Mouse (Mus musculus): Measurements from ENCODE around the gene Med20. TPM values are rescaled to one million over a fixed set of nuclear protein-coding genes. Genes with fewer than 3 reads are reported as not detected.
A peak's percentile ranks its signal among the peaks of the same experiment; 100 is the strongest.

The Med20 gene
- polyA plus RNA-seq, 1 experiment from 2014 or later = 48.0 TPM

DNA sequence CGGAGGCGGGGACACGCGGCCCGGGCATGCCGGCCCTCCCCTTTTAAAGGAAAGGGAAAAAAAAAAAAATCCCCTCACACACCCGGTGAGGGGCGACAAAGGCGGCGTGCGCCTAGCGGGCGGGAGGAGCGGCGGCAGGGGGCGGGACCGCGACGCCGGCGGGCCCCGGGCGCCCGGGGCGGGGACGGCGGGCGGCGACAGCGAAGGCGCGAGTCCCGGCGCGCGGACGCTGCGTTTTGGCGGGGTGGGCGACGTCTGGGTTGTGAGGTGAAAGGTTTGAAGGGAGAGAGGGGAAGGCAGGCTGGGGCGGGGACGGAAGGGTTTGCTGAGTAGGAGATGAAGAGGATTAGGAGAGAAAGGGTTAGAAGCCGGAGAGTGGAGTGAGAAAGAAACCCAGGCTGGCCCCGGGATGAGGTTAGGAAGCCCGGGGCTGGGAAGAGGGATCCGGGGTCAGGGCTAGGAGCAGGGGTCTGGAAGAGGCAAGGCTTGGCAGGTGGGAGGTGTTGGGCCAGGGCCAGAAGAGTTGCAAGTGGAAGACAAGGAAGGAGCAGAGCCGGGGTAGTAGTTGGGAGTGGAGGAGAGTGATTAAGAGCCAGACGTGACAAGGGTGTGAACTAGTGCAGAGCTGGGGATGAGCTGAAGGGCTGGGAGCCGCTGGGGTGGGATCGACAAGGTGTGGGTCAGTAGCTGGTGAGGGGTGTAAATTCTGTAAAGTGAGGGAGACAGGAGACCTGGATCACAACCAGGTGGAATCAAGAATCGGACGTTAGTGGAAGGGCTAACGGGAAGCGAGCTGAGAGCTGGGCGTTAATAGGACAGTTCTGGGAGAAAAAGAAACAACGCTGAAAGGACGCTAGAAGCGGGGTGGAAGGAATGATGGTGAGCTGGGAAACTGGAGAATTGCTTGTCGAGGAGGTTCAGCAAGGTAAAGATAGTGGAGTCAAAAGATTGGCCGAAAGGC is 18.6 kb downstream of the Med20 start:
- Histone ChIP-seq H3K36me3 (ENCODE audit: control insufficient read depth, insufficient read depth, low read length) (peaks cover 15% of the 10 kb centered on the region; the same call in 1 of the 2 replicates), H3K4me2 (replicated peaks; ENCODE audit: low read depth, low read length) (peak overlapping the region; percentile 94)
- under 1% methylated on average over 60 of the region's 61 CpGs for WGBS

DNA sequence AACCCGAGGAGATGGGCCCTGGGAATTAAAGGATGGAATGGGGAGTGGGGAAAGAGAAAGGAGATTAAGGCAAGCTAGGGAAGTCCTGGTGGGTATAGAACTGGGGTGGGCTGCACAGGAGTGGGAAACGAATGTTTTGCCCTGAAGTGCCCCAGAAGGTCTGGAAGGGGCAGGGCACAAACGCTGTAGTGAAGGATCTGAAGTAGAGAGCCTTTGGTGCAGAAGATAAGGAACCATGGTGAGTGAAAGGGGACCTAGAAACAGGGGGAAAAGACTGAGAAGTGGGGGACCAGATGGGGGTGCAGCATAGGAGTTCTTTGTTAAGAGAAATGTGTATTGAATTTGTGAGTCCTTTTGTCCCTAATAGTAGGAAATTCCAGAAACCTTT is 19.3 kb downstream of the Med20 start, which contains the start of gene Usp49:
Gene Usp49, plus strand, starts transcription at position 13 of the 388 bp plus-strand sequence.
- Histone ChIP-seq H3K4me3 (ENCODE audit: low read length) (peak within 1 kb of the TSS; percentile 73), H3K4me1 (ENCODE audit: control insufficient read depth, insufficient read depth, low read length) (peaks cover 24% of the 10 kb centered on the region), H3K4me2 (replicated peaks; ENCODE audit: low read depth, low read length) (peak within 1 kb of the TSS; percentile 94), H3K9ac (ENCODE audit: low read depth, low read length) (peak within 1 kb of the TSS; percentile 54), H3K27me3 (ENCODE audit: control insufficient read depth, insufficient read depth, low read length) (no peaks in the 10 kb centered on the region), H3K9me3 (ENCODE audit: control insufficient read depth, low read length) (no peaks in the 10 kb centered on the region), H3K27ac (ENCODE audit: low read depth, low read length) (peak within 1 kb of the TSS; percentile 85), H3K36me3 (ENCODE audit: control insufficient read depth, insufficient read depth, low read length) (peaks cover 12% of the 10 kb centered on the region; the same call in 1 of the 2 replicates)
- 0% methylated on average over 3 of the region's 3 CpGs for WGBS
- ATAC-seq (ENCODE audit: low FRiP score, low TSS enrichment) = no peak

More for the DNA sequence above, 18.6 kb downstream of the Med20 start:
- H3K4me1 ChIP-seq (ENCODE audit: control insufficient read depth, insufficient read depth, low read length) = peaks cover 24% of the 10 kb centered on the region
- peak; percentile 24 for ATAC-seq (ENCODE audit: low FRiP score, low TSS enrichment)
- peak overlapping the region; percentile 54 for H3K9ac ChIP-seq (ENCODE audit: low read depth, low read length)
- no peaks in the 10 kb centered on the region for H3K9me3 ChIP-seq (ENCODE audit: control insufficient read depth, low read length)
- no peaks in the 10 kb centered on the region for H3K27me3 ChIP-seq (ENCODE audit: control insufficient read depth, insufficient read depth, low read length)
- peak overlapping the region; percentile 85 for H3K27ac ChIP-seq (ENCODE audit: low read depth, low read length)
- peak overlapping the region; percentile 73 for H3K4me3 ChIP-seq (ENCODE audit: low read length)

DNA sequence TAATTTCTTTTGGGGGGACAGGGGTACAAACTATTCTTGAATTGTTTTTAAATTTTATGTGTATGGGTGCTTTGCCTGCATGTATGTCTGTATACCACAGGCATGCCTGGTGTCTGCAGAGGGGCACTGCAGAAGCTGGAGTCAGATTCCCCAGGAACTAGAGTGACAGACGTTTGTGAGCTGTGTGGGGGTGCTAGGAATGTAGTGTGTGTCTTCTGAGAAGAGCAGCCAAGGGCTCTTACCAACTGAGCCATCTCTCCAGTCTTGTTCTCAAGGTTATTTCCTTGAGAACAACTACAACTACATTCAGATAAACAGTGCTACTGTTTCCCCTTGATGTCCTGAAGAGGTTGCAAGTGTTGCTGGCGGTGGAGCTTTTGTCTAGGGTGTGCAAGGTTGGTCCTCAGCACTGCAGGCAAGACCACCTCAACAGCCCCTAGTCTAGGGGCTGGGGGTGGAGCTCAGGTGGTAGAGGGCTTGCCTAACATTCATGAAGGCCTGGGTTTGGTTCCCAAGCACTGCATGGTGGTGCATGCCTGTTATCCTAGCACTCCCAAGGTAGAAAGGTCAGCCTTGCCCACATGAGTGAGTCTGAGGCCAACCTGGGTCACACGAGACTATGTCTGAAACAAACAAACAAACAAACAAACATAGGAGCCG is 20.9 kb downstream of the Med20 start:
- Histone ChIP-seq H3K4me1 (ENCODE audit: control insufficient read depth, insufficient read depth, low read length) (peaks cover 24% of the 10 kb centered on the region), H3K4me2 (replicated peaks; ENCODE audit: low read depth, low read length) (no peak overlapping the region), H3K4me3 (ENCODE audit: low read length) (no peak overlapping the region), H3K9me3 (ENCODE audit: control insufficient read depth, low read length) (no peaks in the 10 kb centered on the region), H3K36me3 (ENCODE audit: control insufficient read depth, insufficient read depth, low read length) (peaks cover 4% of the 10 kb centered on the region; the same call in 1 of the 2 replicates), H3K9ac (ENCODE audit: low read depth, low read length) (no peak overlapping the region), H3K27me3 (ENCODE audit: control insufficient read depth, insufficient read depth, low read length) (no peaks in the 10 kb centered on the region), H3K27ac (ENCODE audit: low read depth, low read length) (no peak overlapping the region)
- ATAC-seq (ENCODE audit: low FRiP score, low TSS enrichment) = no peak
- 63% methylated on average over 4 of the region's 4 CpGs for WGBS

GRCm38 (mm10) chr17:47633999-47634770 is 22.8 kb downstream of the Med20 start:
- Histone ChIP-seq H3K27ac (ENCODE audit: low read depth, low read length) (no peak overlapping the region), H3K4me2 (replicated peaks; ENCODE audit: low read depth, low read length) (no peak overlapping the region), H3K4me1 (ENCODE audit: control insufficient read depth, insufficient read depth, low read length) (peaks cover 16% of the 10 kb centered on the region), H3K9ac (ENCODE audit: low read depth, low read length) (no peak overlapping the region), H3K9me3 (ENCODE audit: control insufficient read depth, low read length) (no peaks in the 10 kb centered on the region), H3K4me3 (ENCODE audit: low read length) (no peak overlapping the region), H3K27me3 (ENCODE audit: control insufficient read depth, insufficient read depth, low read length) (no peaks in the 10 kb centered on the region), H3K36me3 (ENCODE audit: control insufficient read depth, insufficient read depth, low read length) (peaks cover 4% of the 10 kb centered on the region; the same call in 1 of the 2 replicates)
- 72% methylated on average over 7 of the region's 7 CpGs for WGBS
- no peak for ATAC-seq (ENCODE audit: low FRiP score, low TSS enrichment)

DNA sequence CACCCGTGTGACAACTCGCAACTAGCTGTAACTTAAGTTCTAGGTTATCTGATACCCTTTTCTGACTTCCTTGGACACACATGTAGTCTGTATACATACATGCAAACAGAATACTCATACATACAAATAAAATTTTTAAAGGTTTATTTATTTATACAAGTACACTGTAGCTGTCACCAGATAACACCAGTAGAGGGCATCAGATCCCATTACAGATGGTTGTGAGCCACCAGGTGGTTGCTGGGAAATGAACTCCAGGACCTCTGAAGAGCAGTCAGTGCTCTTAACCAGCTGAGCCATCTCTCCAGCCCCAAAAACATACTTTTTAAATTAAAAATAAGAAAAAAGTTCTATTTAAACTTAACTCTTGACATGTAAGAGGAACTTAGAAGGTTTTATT is 31.6 kb downstream of the Med20 start:
- Histone ChIP-seq H3K9ac (ENCODE audit: low read depth, low read length) (no peak overlapping the region), H3K36me3 (ENCODE audit: control insufficient read depth, insufficient read depth, low read length) (no peaks in the 10 kb centered on the region), H3K4me2 (replicated peaks; ENCODE audit: low read depth, low read length) (no peak overlapping the region), H3K27ac (ENCODE audit: low read depth, low read length) (no peak overlapping the region), H3K9me3 (ENCODE audit: control insufficient read depth, low read length) (no peaks in the 10 kb centered on the region), H3K27me3 (ENCODE audit: control insufficient read depth, insufficient read depth, low read length) (no peaks in the 10 kb centered on the region), H3K4me3 (ENCODE audit: low read length) (no peak overlapping the region), H3K4me1 (ENCODE audit: control insufficient read depth, insufficient read depth, low read length) (no peaks in the 10 kb centered on the region)
- WGBS = 76% methylated on average over 2 of the region's 2 CpGs
- ATAC-seq (ENCODE audit: low FRiP score, low TSS enrichment) = no peak

DNA sequence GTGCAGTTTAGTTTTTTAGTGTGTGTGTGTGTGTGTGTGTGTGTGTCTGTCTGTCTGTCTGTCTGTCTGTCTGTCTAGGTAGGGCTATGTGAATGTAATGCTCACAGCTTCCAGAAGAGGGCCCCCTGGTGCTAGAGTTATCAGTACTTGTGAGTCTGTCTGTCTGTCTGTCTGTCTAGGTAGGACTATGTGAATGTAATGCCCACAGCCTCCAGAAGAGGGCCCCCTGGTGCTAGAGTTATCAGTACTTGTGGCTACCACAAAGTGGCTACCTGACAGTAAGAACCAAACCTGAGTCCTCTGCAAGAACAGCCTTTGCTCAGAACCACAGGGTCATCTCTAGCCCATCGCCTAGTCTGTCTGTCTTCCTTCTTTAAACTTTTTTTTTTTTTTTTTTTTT is 35.3 kb downstream of the Med20 start:
- H3K9ac ChIP-seq (ENCODE audit: low read depth, low read length) = no peak overlapping the region
- ATAC-seq (ENCODE audit: low FRiP score, low TSS enrichment) = no peak
- 90% methylated on average over 1 of the region's 1 CpGs for WGBS

DNA sequence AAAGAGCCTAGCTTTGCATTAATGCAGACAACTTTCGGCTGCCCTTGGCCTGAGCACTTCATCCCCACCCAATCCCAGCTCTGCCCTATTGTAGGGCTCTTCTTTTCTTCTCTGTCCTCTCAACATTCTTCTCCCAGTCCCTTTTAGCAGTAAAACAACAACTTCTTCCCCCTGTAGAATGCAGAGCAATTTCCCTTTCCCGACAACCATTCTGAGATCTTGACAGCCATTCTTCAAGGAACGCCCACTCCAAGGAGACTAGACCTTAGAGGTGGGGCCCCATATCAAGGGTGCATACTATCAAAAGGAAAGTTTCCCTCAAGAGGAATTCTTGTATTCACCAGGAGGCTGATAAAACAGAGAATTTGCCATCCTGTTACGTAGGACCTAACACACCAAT is 37.6 kb downstream of the Med20 start:
- no peak for ATAC-seq (ENCODE audit: low FRiP score, low TSS enrichment)
- no peak overlapping the region for H3K4me3 ChIP-seq (ENCODE audit: low read length)
- no peaks in the 10 kb centered on the region for H3K4me1 ChIP-seq (ENCODE audit: control insufficient read depth, insufficient read depth, low read length)
- no peak overlapping the region for H3K4me2 ChIP-seq (replicated peaks; ENCODE audit: low read depth, low read length)
- WGBS = 63% methylated on average over 4 of the region's 4 CpGs
- no peaks in the 10 kb centered on the region; the same call in 1 of the 2 replicates for H3K36me3 ChIP-seq (ENCODE audit: control insufficient read depth, insufficient read depth, low read length)
- no peaks in the 10 kb centered on the region for H3K9me3 ChIP-seq (ENCODE audit: control insufficient read depth, low read length)
- H3K27me3 ChIP-seq (ENCODE audit: control insufficient read depth, insufficient read depth, low read length) = no peaks in the 10 kb centered on the region
- no peak overlapping the region for H3K9ac ChIP-seq (ENCODE audit: low read depth, low read length)
- H3K27ac ChIP-seq (ENCODE audit: low read depth, low read length) = no peak overlapping the region

More for the DNA sequence above, 35.3 kb downstream of the Med20 start:
- Histone ChIP-seq H3K36me3 (ENCODE audit: control insufficient read depth, insufficient read depth, low read length) (no peaks in the 10 kb centered on the region; the same call in 1 of the 2 replicates), H3K27ac (ENCODE audit: low read depth, low read length) (no peak overlapping the region), H3K27me3 (ENCODE audit: control insufficient read depth, insufficient read depth, low read length) (no peaks in the 10 kb centered on the region), H3K4me1 (ENCODE audit: control insufficient read depth, insufficient read depth, low read length) (no peaks in the 10 kb centered on the region), H3K4me3 (ENCODE audit: low read length) (no peak overlapping the region), H3K9me3 (ENCODE audit: control insufficient read depth, low read length) (no peaks in the 10 kb centered on the region), H3K4me2 (replicated peaks; ENCODE audit: low read depth, low read length) (no peak overlapping the region)

DNA sequence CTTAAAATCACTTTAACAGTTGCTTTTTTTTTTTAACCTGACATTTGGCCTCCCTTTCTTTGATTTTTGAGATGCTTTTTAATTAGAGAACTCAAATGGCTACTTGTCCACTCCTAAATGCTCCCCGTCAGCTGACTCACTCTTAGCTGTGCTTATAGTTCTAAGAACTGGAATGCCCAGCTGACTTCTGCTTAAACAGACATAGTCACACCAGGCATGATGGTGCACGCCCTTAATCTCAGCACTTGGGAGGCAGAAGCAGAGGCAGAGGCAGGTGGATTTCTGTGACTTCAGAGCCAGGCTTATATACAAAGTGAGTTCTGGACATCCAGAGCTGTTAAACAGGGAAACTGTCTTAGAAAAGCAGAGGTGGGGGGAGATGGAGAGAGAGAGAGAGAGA is 40.6 kb downstream of the Med20 start:
- no peaks in the 10 kb centered on the region for H3K27me3 ChIP-seq (ENCODE audit: control insufficient read depth, insufficient read depth, low read length)
- no peak overlapping the region for H3K4me2 ChIP-seq (replicated peaks; ENCODE audit: low read depth, low read length)
- 84% methylated on average over 2 of the region's 2 CpGs for WGBS
- no peaks in the 10 kb centered on the region for H3K4me1 ChIP-seq (ENCODE audit: control insufficient read depth, insufficient read depth, low read length)
- no peak for ATAC-seq (ENCODE audit: low FRiP score, low TSS enrichment)
- no peak overlapping the region for H3K9ac ChIP-seq (ENCODE audit: low read depth, low read length)
- H3K27ac ChIP-seq (ENCODE audit: low read depth, low read length) = no peak overlapping the region
- no peak overlapping the region for H3K4me3 ChIP-seq (ENCODE audit: low read length)
- no peaks in the 10 kb centered on the region for H3K9me3 ChIP-seq (ENCODE audit: control insufficient read depth, low read length)
- H3K36me3 ChIP-seq (ENCODE audit: control insufficient read depth, insufficient read depth, low read length) = no peaks in the 10 kb centered on the region; the same call in 1 of the 2 replicates

Measured in kidney, embryonic 14.5 days (tissue).